Mouse (Mus musculus) ES-Bruce4 (cell line): Measurements from ENCODE around the gene Jaml.

Experiments
- CTCF ChIP-seq: IDR thresholded peaks from one replicate; pipeline ENCODE4 v1.8.1; 2011; ENCODE audit warnings: low read depth, low read length
- EP300 ChIP-seq: IDR thresholded peaks from 2 replicates; pipeline ENCODE4 v1.6.1; 2011; ENCODE audit warnings: low read depth, low read length; ENCODE audit not compliant: insufficient read depth
- POLR2A ChIP-seq: IDR thresholded peaks from one replicate; pipeline ENCODE4 v1.8.1; 2011; ENCODE audit warnings: low read length; ENCODE audit not compliant: insufficient read depth

- TF ChIP-seq EP300 (no peak), CTCF (no peak), POLR2A (no peak)
Measured at GRCm38 (mm10) chr9:45142686-45143085, 63.7 kb downstream of the Jaml start.
